Mouse (Mus musculus) MEL (cell line): ENCODE data around the gene Cbx3. TPM values are rescaled to one million over a fixed set of nuclear protein-coding genes. Genes with fewer than 3 reads are reported as not detected.

Experiments
- DNase-seq: peaks from one replicate; pipeline ENCODE4 v3.0.0; 2011; ENCODE audit warnings: low read depth, low spot score
- H3K27ac ChIP-seq: 2 replicates; pipeline ENCODE4 v1.5.1; 2012; ENCODE audit warnings: low read depth, mild to moderate bottlenecking, control low read depth, low read length, moderate library complexity; ENCODE audit not compliant: control insufficient read depth
- H3K27me3 ChIP-seq, 2 experiments: fragments of 150-350 bp in 1 of 2; sonication (generic) in 1 of 2; 2 replicates each; pipeline ENCODE4 v1.6.1; 2012; ENCODE audit warnings: low read length in 2 of 2, mild to moderate bottlenecking in 2 of 2, improper control_type of control experiment in 1 of 2, moderate library complexity in 1 of 2; ENCODE audit not compliant: insufficient read depth in 2 of 2, control insufficient read depth in 1 of 2
- H3K36me3 ChIP-seq, 2 experiments: 2 replicates each; pipeline ENCODE4 v1.6.1; 2012 to 2014; ENCODE audit warnings: low read length in 2 of 2, improper control_type of control experiment in 1 of 2, inconsistent platforms in 1 of 2, mild to moderate bottlenecking in 1 of 2; ENCODE audit not compliant: insufficient read depth in 2 of 2, control insufficient read depth in 1 of 2
- H3K4me1 ChIP-seq, 2 experiments: fragments of 150-350 bp in 1 of 2; sonication (generic) in 1 of 2; 2 replicates each; pipeline ENCODE4 v1.6.1; 2012; ENCODE audit warnings: low read length in 2 of 2, improper control_type of control experiment in 1 of 2, mild to moderate bottlenecking in 1 of 2; ENCODE audit not compliant: insufficient read depth in 2 of 2, control insufficient read depth in 1 of 2
- H3K4me3 ChIP-seq, 2 experiments: fragments of 150-350 bp in 1 of 2; sonication (generic) in 1 of 2; 2 replicates each; pipeline ENCODE4 v1.5.1; 2012; ENCODE audit warnings: low read depth in 2 of 2, low read length in 2 of 2, mild to moderate bottlenecking in 2 of 2, moderate library complexity in 2 of 2, control low read depth in 1 of 2, improper control_type of control experiment in 1 of 2; ENCODE audit not compliant: control insufficient read depth in 1 of 2, insufficient read depth in 1 of 2
- H3K79me2 ChIP-seq: 2 replicates; pipeline ENCODE4 v1.6.1; 2012; ENCODE audit warnings: mild to moderate bottlenecking, low read length, moderate library complexity; ENCODE audit not compliant: control insufficient read depth, poor library complexity, insufficient read depth
- H3K9ac ChIP-seq: 2 replicates; pipeline ENCODE4 v1.6.1; 2012; ENCODE audit warnings: low read depth, mild to moderate bottlenecking, control low read depth, low read length, moderate library complexity; ENCODE audit not compliant: control insufficient read depth, poor library complexity, severe bottlenecking
- H3K9me3 ChIP-seq: fragments of 150-350 bp; sonication (generic); replicated peaks from 2 replicates; pipeline ENCODE4 v1.6.1; 2012; ENCODE audit warnings: mild to moderate bottlenecking, low read length, improper control_type of control experiment, moderate library complexity; ENCODE audit not compliant: insufficient read depth
- CHD1 ChIP-seq: IDR thresholded peaks from 2 replicates; pipeline ENCODE4 v1.6.1; 2012; ENCODE audit warnings: low read depth, mild to moderate bottlenecking, inconsistent platforms, low read length, improper control_type of control experiment
- EP300 ChIP-seq, 2 experiments: IDR thresholded peaks; 2 replicates each; pipeline ENCODE4 v1.6.1; 2011; ENCODE audit warnings: improper control_type of control experiment in 2 of 2, low read length in 2 of 2, low read depth in 1 of 2, mild to moderate bottlenecking in 1 of 2
- ETS1 ChIP-seq: IDR thresholded peaks from 2 replicates; pipeline ENCODE4 v1.6.1; 2012; ENCODE audit warnings: low read depth, mild to moderate bottlenecking, inconsistent platforms, low read length, improper control_type of control experiment, moderate library complexity
- GATA1 ChIP-seq: IDR thresholded peaks from 2 replicates; pipeline ENCODE4 v1.6.1; 2011; ENCODE audit warnings: low read depth, low read length, improper control_type of control experiment
- MEF2A ChIP-seq: IDR thresholded peaks from 2 replicates; pipeline ENCODE4 v1.6.1; 2014; ENCODE audit warnings: low read depth, mild to moderate bottlenecking, inconsistent platforms, low read length, improper control_type of control experiment; ENCODE audit not compliant: poor library complexity, insufficient replicate concordance, severe bottlenecking; ENCODE audit errors: extremely low read depth
- MXI1 ChIP-seq: IDR thresholded peaks from 2 replicates; pipeline ENCODE4 v1.6.1; 2011; ENCODE audit warnings: mild to moderate bottlenecking, low read depth, low read length, improper control_type of control experiment
- MYC ChIP-seq: IDR thresholded peaks from 2 replicates; pipeline ENCODE4 v1.6.1; 2011; ENCODE audit warnings: low read depth, mild to moderate bottlenecking, low read length, improper control_type of control experiment, moderate library complexity
- POLR2AphosphoS2 ChIP-seq: IDR thresholded peaks from 2 replicates; pipeline ENCODE4 v1.6.1; 2011; ENCODE audit warnings: low read length, improper control_type of control experiment
- POLR2AphosphoS5 ChIP-seq: IDR thresholded peaks from 2 replicates; pipeline ENCODE4 v1.6.1; 2012; ENCODE audit warnings: low read depth, borderline replicate concordance, mild to moderate bottlenecking, inconsistent platforms, low read length, moderate library complexity, mixed read lengths
- SIN3A ChIP-seq: IDR thresholded peaks from 2 replicates; pipeline ENCODE4 v1.6.1; 2012; ENCODE audit warnings: low read length, improper control_type of control experiment, inconsistent platforms
- TCF12 ChIP-seq: IDR thresholded peaks from 2 replicates; pipeline ENCODE4 v1.6.1; 2014; ENCODE audit warnings: low read depth, mild to moderate bottlenecking, inconsistent platforms, low read length, improper control_type of control experiment, moderate library complexity
- USF2 ChIP-seq, 2 experiments: IDR thresholded peaks; 2 replicates each; pipeline ENCODE4 v1.6.1; 2011 to 2012; ENCODE audit warnings: improper control_type of control experiment in 2 of 2, low read length in 2 of 2, borderline replicate concordance in 1 of 2, inconsistent platforms in 1 of 2, low read depth in 1 of 2, mild to moderate bottlenecking in 1 of 2; ENCODE audit not compliant: insufficient read depth in 1 of 2
- polyA plus RNA-seq, 2 experiments: library from polyadenylated mRNA; stranded (reverse) in 1 of 2; unstranded in 1 of 2; fragments of >175 nt in 1 of 2; fragments of >200 nt in 1 of 2; gene quantifications; 2 replicates each; pipeline versions ENCODE4 v1.2.1 to v1.2.4; 2012; ENCODE audit warnings: low replicate concordance in 2 of 2, low read depth in 1 of 2; ENCODE audit not compliant: insufficient read length in 2 of 2, insufficient read depth in 1 of 2, missing spikeins in 1 of 2
- total RNA-seq: library from RNA; depleted of rRNA; stranded (reverse); fragments of 300-350 nt; gene quantifications from 2 replicates; pipeline ENCODE4 v1.2.3, GENCODE M21; 2012

Cbx3 gene
- total and polyA plus RNA-seq, 3 experiments, result 177 to 250 TPM; not detected in 1

- TF ChIP-seq ETS1, result peak; percentile 82
- TF ChIP-seq CHD1, result no peak
- TF ChIP-seq EP300 (IDR thresholded peaks at IDR 0.05; ENCODE audit: low read depth in 1 of 2, low read length in 2 of 2), result peak; percentile 63 to 74
- TF ChIP-seq TCF12, result peak; percentile 47
These were observed 27.4 kb downstream of the Cbx3 start (continued) for GRCm38 (mm10) chr6:51497321-51498111.

GRCm38 (mm10) chr6:51505671-51506070, 35.5 kb downstream of the Cbx3 start:
- no peak overlapping the region for H3K4me3 ChIP-seq
- TF ChIP-seq USF2 (IDR thresholded peaks at IDR 0.05; ENCODE audit: borderline replicate concordance in 1 of 2, insufficient read depth in 1 of 2, low read depth in 1 of 2, low read length in 2 of 2) (no peak), MEF2A (no peak), TCF12 (no peak), GATA1 (peak; percentile 44; the same call in 1 of the 2 replicates), MYC (no peak), POLR2AphosphoS5 (no peak)
- TF ChIP-seq, all 39 proteins: peak for 1
- H3K4me1 ChIP-seq, result peaks cover 0 to 3% of the 10 kb centered on the region in 2 experiments; a peak in 3 of 4 replicates
- H3K9me3 ChIP-seq, result no peaks in the 10 kb centered on the region
- no peak overlapping the region for H3K27ac ChIP-seq
- no peak for DNase-seq
- H3K27me3 ChIP-seq, result no peaks in the 10 kb centered on the region
- H3K9ac ChIP-seq, result no peak overlapping the region
- H3K79me2 ChIP-seq, result no peaks in the 10 kb centered on the region
- H3K36me3 ChIP-seq, result peaks cover 0 to 7% of the 10 kb centered on the region in 2 experiments; a peak in 2 of 4 replicates

GRCm38 (mm10) chr6:51507556-51507955, 37.4 kb downstream of the Cbx3 start:
- TF ChIP-seq MXI1, result no peak
- TF ChIP-seq POLR2AphosphoS2, result no peak
- no peak for TF ChIP-seq CHD1
- no peak for TF ChIP-seq ETS1
- TF ChIP-seq SIN3A, result no peak
- H3K36me3 ChIP-seq, result peaks cover 0 to 7% of the 10 kb centered on the region in 2 experiments; a peak in 2 of 4 replicates
- no peaks in the 10 kb centered on the region for H3K9me3 ChIP-seq

More at GRCm38 (mm10) chr6:51507556-51507955, 37.4 kb downstream of the Cbx3 start:
- H3K4me1 ChIP-seq, result peaks cover 0 to 3% of the 10 kb centered on the region in 2 experiments; a peak in 3 of 4 replicates
- no peak overlapping the region for H3K9ac ChIP-seq
- no peak overlapping the region for H3K4me3 ChIP-seq
- H3K27me3 ChIP-seq, result no peaks in the 10 kb centered on the region
- no peaks in the 10 kb centered on the region for H3K79me2 ChIP-seq
- no peak for DNase-seq
- H3K27ac ChIP-seq, result no peak overlapping the region
